Mouse (Mus musculus) hematopoietic stem cell, adult 5-6 weeks (primary cell): ENCODE data around the gene Itgb5. TPM values are rescaled to one million over a fixed set of nuclear protein-coding genes. Genes with fewer than 3 reads are reported as not detected.
A peak's percentile ranks its signal among the peaks of the same experiment; 100 is the strongest.

ENCODE experiments used
- ATAC-seq, 2 experiments: fragments of 125-278 bp in 1 of 2; replicated peaks in 1 of 2; 2 replicates each; pipeline ENCODE4 v1.8.0; 2016 to 2017; ENCODE audit warnings: inconsistent platforms in 2 of 2, mild to moderate bottlenecking in 2 of 2, moderate number of reproducible peaks in 2 of 2, low read depth in 1 of 2, moderate TSS enrichment in 1 of 2; ENCODE audit not compliant: low FRiP score in 2 of 2, poor library complexity in 2 of 2, severe bottlenecking in 2 of 2, insufficient read depth in 1 of 2, low TSS enrichment in 1 of 2
- total RNA-seq: library from RNA; stranded (forward); fragments of 172-1452, 232-1000 nt; gene quantifications from 2 replicates; pipeline ENCODE4 v1.2.3, GENCODE M21; 2017

The Itgb5 gene
- total RNA-seq, 1 experiment from 2014 or later: 19.9 TPM

DNA sequence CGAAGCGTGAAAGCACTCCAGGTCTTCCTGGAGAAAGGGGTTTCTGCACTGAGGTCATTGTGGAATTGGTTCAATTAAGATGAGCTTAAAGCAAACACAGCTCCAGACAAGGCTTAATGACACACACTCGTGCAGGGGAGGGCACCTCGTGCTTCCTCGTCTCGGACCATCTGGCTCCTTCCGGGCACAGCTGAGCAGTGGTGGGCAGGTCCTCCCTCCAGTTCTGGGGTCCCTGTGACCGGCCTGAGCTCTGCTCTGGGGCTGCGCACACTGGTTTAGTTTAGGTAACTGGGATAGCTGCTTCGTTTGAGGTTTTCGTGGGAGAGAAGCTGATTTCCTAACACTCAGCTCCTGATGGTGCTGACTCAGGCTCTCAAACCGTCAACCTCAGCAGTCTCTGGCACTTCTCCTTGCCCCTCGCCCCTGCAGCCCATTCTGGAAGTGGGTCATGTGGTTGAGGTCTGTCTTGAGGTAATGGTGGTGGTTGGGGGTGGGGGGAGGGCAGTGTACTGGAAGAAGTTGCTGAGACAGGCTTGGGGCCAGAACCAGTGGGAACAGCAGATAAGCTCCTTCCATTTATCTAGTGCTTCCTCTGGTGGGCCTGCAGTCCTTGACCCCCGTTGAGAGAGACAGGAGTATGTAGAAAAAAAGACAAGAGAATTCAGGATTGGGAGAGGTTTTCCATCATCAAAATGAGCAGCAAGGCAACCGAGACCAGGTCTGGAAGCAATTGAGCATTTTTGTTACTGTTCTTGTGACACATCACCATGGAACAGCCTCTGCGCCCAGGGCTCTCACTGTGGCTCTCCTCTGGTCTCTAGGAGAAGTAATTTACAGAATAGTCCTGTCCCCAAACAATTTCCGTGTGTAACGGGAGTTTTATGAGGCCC lies 92.9 kb downstream of the Itgb5 start:
- ATAC-seq: peak; percentile 87 to 89

DNA sequence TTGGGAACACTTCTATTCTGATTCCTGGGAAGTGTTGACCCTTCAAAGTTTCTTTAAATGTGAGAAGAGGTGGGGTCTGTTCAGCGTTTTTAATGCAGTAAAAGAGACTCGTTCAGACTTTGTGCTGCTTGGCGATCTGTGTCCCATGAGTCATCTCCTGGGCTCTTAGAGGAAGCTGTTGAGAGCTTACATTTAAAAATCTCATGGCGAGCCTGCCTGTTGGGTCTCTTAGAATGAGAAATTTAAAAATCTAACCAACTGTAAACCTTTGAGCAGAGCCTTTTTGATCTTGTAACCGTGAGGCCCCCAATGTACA lies 93.5 kb downstream of the Itgb5 start:
- ATAC-seq: no peak

DNA sequence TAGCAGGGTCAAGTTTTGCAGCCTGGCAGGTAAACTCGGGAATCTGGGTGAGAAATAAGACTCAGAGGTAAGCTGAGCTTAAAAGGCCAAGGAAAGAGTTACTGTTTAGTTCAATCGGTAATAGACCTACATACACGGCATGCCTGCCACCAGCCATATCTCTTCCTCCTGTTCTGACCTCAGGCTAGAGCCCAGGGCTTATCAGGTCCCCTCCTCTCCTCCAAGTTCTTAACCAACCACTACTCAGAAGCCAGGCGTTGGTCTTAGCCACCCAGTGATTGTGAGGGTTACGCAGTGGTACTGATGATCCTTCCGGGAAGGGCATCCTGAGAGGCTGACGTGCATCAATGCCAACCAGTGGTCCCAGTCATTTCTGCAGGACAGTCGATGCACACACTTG lies 94.3 kb downstream of the Itgb5 start:
- no peak for ATAC-seq

GRCm38 (mm10) chr16:33927263-33927824 lies 97.9 kb downstream of the Itgb5 start:
- ATAC-seq: no peak

GRCm38 (mm10) chr16:33928788-33929462 lies 99.5 kb downstream of the Itgb5 start:
- no peak for ATAC-seq

GRCm38 (mm10) chr16:33930785-33931184 lies 101.3 kb downstream of the Itgb5 start:
- ATAC-seq: no peak

DNA sequence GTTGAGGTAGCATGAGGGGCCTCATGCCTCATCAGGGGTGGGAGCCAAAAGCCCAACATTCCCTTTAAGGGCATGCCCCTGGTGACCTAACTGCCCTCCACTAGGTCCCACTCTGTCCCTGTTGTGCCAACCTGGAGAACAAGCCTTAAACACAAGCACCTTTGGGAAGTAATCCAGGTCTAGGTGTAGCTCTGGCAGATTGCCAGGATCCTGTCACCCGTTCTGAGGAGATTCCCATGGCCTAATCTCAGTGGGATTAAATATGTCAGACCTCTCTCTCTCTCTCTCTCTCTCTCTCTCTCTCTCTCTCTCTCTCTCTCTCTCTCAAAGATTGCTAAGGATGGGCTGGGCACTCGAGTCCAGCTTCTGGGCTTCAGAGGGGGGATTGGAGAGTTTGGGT lies 102.2 kb downstream of the Itgb5 start:
- no peak for ATAC-seq

- no peak for ATAC-seq
Observed at GRCm38 (mm10) chr16:33932126-33932525, 102.7 kb downstream of the Itgb5 start.

DNA sequence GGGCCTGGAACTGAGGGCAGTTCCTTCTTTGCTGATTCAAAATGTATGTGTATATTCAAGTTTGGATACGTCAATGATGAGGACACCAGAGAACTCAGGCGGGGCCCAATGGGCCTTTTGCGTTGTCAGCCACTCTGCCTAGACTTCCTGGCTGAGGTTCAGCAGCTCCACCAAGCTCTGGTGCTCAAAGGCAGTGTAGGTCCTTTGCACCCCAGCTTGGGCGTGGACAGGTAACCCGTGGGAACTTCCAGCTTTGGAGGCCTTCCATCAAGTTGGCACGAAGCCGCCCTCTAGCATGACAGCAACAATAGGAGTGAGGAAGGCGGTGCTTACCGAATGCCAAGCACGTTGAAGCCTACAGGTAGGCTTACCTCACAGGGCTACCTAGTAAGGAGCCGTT lies 103.9 kb downstream of the Itgb5 start:
- ATAC-seq: no peak

- ATAC-seq: no peak
Observed at GRCm38 (mm10) chr16:33934701-33935406, 105.4 kb downstream of the Itgb5 start.

GRCm38 (mm10) chr16:33935407-33935785 lies 105.9 kb downstream of the Itgb5 start:
- ATAC-seq: no peak

DNA sequence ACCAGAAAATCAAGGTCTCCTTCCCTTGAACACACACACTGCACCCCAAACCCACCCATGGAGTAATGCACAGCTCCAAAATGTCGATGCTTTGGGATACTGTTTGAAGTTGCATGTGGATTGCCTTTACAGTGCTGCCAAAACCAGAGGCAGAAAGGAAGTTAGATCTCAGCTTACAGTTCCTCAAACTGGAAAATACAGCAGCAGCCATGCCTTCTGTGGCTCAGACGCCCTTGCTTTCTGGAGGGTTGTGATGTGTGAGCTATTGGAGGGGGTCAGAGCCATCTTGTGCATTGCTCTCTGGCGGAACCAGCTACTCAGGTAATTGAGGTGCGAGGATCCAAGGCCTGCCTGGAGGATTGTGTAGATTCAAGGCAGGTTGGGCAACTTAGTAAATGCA lies 107.4 kb downstream of the Itgb5 start:
- ATAC-seq: peak; percentile 44 to 56; a peak in 3 of 4 replicates

DNA sequence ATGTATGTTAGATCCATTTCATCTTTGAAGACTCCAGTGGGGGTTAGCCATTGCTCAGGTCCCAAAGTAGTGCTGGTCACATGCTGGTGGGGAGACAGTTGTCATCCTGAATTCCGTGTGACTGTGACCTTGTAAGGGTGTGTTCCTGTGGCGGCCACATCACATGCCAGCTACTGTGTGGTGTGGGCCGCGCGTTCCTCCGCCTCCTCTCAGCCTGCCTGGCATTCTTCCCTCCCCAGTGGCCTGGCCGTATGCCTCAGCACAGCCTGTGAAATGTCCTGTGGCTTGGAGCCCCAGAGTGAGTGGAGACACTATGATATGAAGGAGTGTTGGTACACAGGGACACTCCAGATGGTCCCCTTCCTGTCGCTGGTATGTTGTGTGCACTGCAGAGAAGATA lies 108.1 kb downstream of the Itgb5 start:
- peak; percentile 63 to 68 for ATAC-seq

- no peak for ATAC-seq
Observed at GRCm38 (mm10) chr16:33938311-33939132, 109.1 kb downstream of the Itgb5 start.

DNA sequence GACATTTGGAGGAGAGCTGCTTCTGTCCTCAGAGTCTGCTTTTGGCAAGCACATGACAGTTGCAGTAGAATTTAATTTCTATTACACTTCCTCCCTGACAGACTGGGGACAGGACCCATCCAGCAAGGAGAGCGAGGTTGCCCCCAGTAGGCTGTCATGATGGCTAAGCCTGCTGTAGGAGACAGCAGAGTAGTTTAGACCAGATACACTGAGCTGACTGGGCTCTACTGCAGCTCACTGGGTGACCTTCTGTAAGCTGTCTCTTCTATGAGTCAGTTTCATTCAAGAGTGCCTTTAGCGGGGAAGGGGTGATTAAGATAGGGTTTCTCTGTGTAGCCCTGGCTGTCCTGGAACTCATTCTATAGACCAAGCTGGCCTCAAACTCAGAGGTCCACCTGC lies 109.7 kb downstream of the Itgb5 start:
- ATAC-seq: no peak

GRCm38 (mm10) chr16:33939636-33940035 lies 110.2 kb downstream of the Itgb5 start:
- no peak for ATAC-seq

DNA sequence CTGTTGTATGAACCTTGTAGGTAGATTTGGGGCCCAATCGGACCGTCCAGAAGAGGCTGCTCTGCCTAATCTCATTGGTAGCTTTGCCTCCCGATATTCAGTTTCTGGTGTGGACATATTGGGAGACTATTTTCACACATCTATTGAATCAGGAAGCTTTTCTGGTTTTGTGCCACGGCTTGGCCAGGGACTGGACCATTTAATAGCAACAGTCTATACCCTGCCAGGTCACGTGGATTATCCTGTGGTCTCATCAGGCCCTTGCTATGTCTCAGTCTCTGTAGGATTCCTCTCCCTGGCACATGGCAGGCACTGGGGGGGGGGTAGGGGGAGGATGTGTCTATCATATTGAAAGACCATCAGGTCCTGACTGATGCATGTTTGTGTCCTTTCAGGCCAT lies 110.6 kb downstream of the Itgb5 start:
- ATAC-seq: no peak
